Mouse (Mus musculus): ENCODE data around the gene Olfr582.

Olfr582 gene

GRCm38 (mm10) chr7:103037724-103038123, at the start of gene Olfr582:
Gene Olfr582 (plus strand): TSS chr7:103038024.
- DNase-seq (ENCODE audit: low read depth, low spot score) = no peak

- no peak for DNase-seq (ENCODE audit: low read depth, low spot score)
Observed at GRCm38 (mm10) chr7:102989224-102989623, 48.6 kb upstream of the Olfr582 start, which contains the start of gene Olfr578. Gene Olfr578 (minus strand): TSS chr7:102989324.

- DNase-seq (ENCODE audit: low read depth, low spot score) = no peak
Observed at GRCm38 (mm10) chr7:103051000-103051399, 13.2 kb downstream of the Olfr582 start, which contains the start of gene Olfr583. Gene Olfr583 (plus strand): TSS chr7:103051300.

- DNase-seq (ENCODE audit: low read depth, low spot score) = no peak
Observed at GRCm38 (mm10) chr7:103081585-103081984, 43.8 kb downstream of the Olfr582 start, which contains the start of gene Olfr584. Gene Olfr584 (plus strand): TSS chr7:103081885.

All from skeletal muscle tissue, adult 2 months (tissue).